Mouse (Mus musculus): ENCODE data around the gene Cep250.
A peak's percentile ranks its signal among the peaks of the same experiment; 100 is the strongest.

- TF ChIP-seq CTCF (IDR thresholded peaks at IDR 0.05; ENCODE audit: low read depth, low read length) (no peak), POLR2A (IDR thresholded peaks at IDR 0.05; ENCODE audit: borderline replicate concordance, low read depth, low read length) (peak; percentile 51; the same call in 1 of the 2 replicates)
These were observed at the start of gene Cep250 for GRCm38 (mm10) chr2:155956134-155957059.
